Mouse (Mus musculus) limb, embryonic 11.5 days (tissue): Measurements from ENCODE around the gene Tnrc18. TPM values are rescaled to one million over a fixed set of nuclear protein-coding genes. Genes with fewer than 3 reads are reported as not detected.

Source experiments
- ATAC-seq: fragments of 200-750 bp; cut with Nextera tagmentation; 2 replicates; pipeline ENCODE4 v1.8.0; 2017; ENCODE audit warnings: low read depth; ENCODE audit not compliant: insufficient number of reproducible peaks, low FRiP score, low TSS enrichment
- DNase-seq: peaks from one replicate; pipeline ENCODE4 v3.0.0-alpha.2; 2015; ENCODE audit warnings: low spot score
- H3K27ac ChIP-seq: fragments of 300-500 bp; sonication (generic); replicated peaks from 2 replicates; pipeline ENCODE4 v1.5.1; 2014; ENCODE audit warnings: low read depth, mild to moderate bottlenecking, low read length
- H3K27me3 ChIP-seq: fragments of 300-500 bp; sonication (generic); 2 replicates; pipeline ENCODE4 v1.6.1; 2014; ENCODE audit warnings: mild to moderate bottlenecking, low read length, mixed read lengths; ENCODE audit not compliant: control insufficient read depth, insufficient read depth
- H3K36me3 ChIP-seq: fragments of 300-500 bp; sonication (generic); 2 replicates; pipeline ENCODE4 v1.6.1; 2014; ENCODE audit warnings: mild to moderate bottlenecking, low read length, moderate library complexity, mixed read lengths; ENCODE audit not compliant: control insufficient read depth, insufficient read depth
- H3K4me1 ChIP-seq: fragments of 300-500 bp; sonication (generic); 2 replicates; pipeline ENCODE4 v1.6.1; 2014; ENCODE audit warnings: low read length, mixed read lengths; ENCODE audit not compliant: control insufficient read depth, insufficient read depth
- H3K4me2 ChIP-seq: fragments of 300-500 bp; sonication (generic); 2 replicates; pipeline ENCODE4 v1.6.1; 2014; ENCODE audit warnings: low read depth, mild to moderate bottlenecking, moderate library complexity; ENCODE audit not compliant: severe bottlenecking
- H3K4me3 ChIP-seq: fragments of 300-500 bp; sonication (generic); 2 replicates; pipeline ENCODE4 v1.5.1; 2014; ENCODE audit warnings: low read depth, low read length
- H3K9ac ChIP-seq: fragments of 300-500 bp; sonication (generic); 2 replicates; pipeline ENCODE4 v1.6.1; 2014; ENCODE audit warnings: mild to moderate bottlenecking, low read length
- H3K9me3 ChIP-seq: fragments of 300-500 bp; sonication (generic); 2 replicates; pipeline ENCODE4 v1.6.1; 2016; ENCODE audit warnings: low read length; ENCODE audit not compliant: control insufficient read depth
- WGBS: fragments of 180-500 bp; shearing (Covaris S2); extraction: QIAGEN DNeasy Blood & Tissue Kit; methylation state at CpG from one replicate; pipeline ENCODE4 v1.1.7; 2014; 5-methylcytosine and 5-hydroxymethylcytosine counted together
- polyA plus RNA-seq: library from polyadenylated mRNA; unstranded; fragments of >200 nt; fragmentation: Nextera tagmentation; extraction: Ambion mirVana; gene quantifications from 2 replicates; pipeline ENCODE4 v1.2.1, GENCODE M21; 2014

Gene Tnrc18
- polyA plus RNA-seq, 1 experiment from 2014 or later: 42.2 TPM

DNA sequence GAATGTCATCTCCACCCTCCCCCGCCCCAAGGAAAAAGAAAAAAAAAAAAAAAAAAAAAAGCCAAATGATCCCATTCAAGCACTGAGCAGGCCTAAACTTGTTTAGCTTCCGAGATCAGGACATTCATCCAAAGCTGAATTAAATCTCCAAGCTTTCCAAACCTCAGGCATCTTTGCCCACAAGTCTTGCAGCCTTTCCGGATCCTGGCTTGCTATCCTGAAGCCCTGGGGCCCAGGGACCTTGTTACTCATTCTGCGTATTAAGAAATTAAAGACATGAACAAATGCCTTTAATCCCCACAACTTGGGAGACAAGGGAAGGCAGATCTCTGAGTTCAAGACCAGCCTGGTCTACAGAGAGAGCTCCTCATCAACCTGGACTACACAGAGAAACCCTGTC lies 20.5 kb downstream of the Tnrc18 start:
- peaks cover 2% of the 10 kb centered on the region; the same call in 1 of the 2 replicates for H3K36me3 ChIP-seq

DNA sequence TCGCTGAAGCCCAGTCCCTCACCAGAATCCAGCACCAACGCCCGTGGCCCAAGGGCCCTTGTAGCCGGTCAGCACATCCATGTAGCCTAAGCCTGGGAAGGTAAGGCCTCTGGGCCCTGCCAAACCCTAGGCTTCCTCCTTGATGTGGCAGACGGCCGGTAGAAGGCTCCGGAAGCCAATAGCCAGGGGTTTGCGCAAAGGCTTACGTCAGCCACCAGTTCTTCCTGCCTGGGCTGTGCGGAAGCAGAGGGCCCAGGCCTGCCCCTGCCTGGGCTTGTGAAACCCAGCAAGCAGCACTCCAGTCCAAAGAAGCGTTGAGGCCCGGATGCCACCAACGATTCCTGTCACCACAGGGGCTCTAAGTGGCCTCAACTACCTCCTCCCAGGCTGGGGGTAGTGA lies 22.9 kb downstream of the Tnrc18 start:
- Histone ChIP-seq H3K9ac (no peak overlapping the region), H3K9me3 (no peaks in the 10 kb centered on the region), H3K4me2 (no peak overlapping the region), H3K36me3 (peaks cover 7% of the 10 kb centered on the region; the same call in 1 of the 2 replicates), H3K27ac (no peak overlapping the region), H3K4me3 (no peak overlapping the region), H3K27me3 (no peaks in the 10 kb centered on the region), H3K4me1 (no peaks in the 10 kb centered on the region; the same call in 1 of the 2 replicates)
- no peak for DNase-seq
- 85% methylated on average over 13 of the region's 13 CpGs for WGBS
- ATAC-seq: no peak

More for the DNA sequence above, 20.5 kb downstream of the Tnrc18 start:
- WGBS: 92% methylated on average over 4 of the region's 4 CpGs
- Histone ChIP-seq H3K4me2 (no peak overlapping the region), H3K4me1 (peaks cover 11% of the 10 kb centered on the region), H3K27ac (no peak overlapping the region), H3K9me3 (no peaks in the 10 kb centered on the region), H3K27me3 (no peaks in the 10 kb centered on the region), H3K9ac (no peak overlapping the region), H3K4me3 (no peak overlapping the region)
- no peak for DNase-seq
- ATAC-seq: no peak

DNA sequence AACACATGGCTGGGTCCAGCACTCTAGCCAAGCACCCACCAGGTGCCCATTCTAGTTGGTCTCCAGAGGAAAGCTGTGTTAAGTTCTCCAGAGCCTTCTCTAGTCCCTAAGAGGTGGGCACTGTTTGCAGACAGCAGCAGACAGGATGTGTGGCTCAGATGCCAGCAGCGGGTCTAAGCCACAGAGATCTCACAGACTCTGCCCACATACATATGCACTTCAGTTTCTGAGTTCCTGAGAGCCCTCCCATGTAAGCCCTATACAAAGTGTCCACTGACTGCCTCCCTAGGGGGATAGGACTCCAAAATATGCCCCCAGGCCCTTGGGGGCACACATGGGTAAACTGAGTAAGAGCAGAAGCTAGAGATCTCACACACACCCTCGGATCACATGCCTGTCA lies 23.3 kb downstream of the Tnrc18 start:
- Histone ChIP-seq H3K27ac (no peak overlapping the region), H3K36me3 (peaks cover 7% of the 10 kb centered on the region; the same call in 1 of the 2 replicates)
- WGBS: 89% methylated on average over 2 of the region's 2 CpGs

DNA sequence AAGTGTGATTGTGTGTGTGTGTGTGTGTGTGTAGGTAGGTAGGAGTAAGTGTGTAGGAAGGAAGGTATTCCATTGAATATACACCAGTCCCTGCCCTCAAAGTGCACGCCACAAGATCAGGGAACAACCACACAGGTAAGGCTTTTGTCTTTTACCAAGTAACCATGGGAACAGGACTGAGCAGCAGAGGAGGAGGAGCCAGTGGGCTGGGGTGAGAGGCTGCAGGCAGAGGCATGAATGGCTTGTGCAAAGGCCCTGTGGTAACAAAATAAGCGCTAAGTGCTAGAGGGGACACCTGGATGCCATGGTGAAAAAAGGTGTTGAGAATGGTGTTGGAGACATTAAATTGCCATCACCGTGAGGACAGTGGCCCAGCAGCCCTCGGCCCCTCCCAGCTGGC lies 24.9 kb downstream of the Tnrc18 start:
- Histone ChIP-seq H3K36me3 (peaks cover 17% of the 10 kb centered on the region), H3K9ac (no peak overlapping the region), H3K4me3 (no peak overlapping the region), H3K4me1 (no peaks in the 10 kb centered on the region), H3K4me2 (no peak overlapping the region), H3K27me3 (no peaks in the 10 kb centered on the region), H3K9me3 (no peaks in the 10 kb centered on the region), H3K27ac (no peak overlapping the region)
- 86% methylated on average over 4 of the region's 4 CpGs for whole genome bisulfite sequencing
- no peak for DNase-seq
- no peak for ATAC-seq

More for the DNA sequence above, 23.3 kb downstream of the Tnrc18 start:
- no peaks in the 10 kb centered on the region for H3K27me3 ChIP-seq
- H3K9ac ChIP-seq: no peak overlapping the region
- H3K4me3 ChIP-seq: no peak overlapping the region
- H3K4me1 ChIP-seq: no peaks in the 10 kb centered on the region; the same call in 1 of the 2 replicates
- no peak overlapping the region for H3K4me2 ChIP-seq
- no peak for DNase-seq
- no peak for ATAC-seq
- H3K9me3 ChIP-seq: no peaks in the 10 kb centered on the region

DNA sequence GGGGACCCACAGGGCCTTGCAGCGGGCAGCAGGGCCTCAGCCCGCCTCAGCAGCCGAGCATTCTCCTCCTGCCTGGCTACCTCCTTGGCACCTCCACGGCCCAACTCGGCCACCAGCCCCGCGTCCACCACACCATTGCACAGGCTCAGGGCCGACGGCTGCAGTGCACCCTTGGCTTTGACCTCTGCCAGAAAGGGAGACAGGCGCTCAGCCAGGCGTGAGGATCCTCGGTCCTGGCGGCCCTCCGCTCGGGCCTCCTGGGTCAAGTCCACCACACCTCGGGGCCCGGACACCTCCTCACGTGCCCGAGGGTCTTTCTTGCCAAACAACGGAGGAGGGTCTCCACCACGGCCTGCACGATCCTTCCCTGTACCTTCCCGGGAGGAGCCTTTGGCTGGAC lies 29.2 kb downstream of the Tnrc18 start:
- H3K27me3 ChIP-seq: no peaks in the 10 kb centered on the region
- no peaks in the 10 kb centered on the region for H3K4me1 ChIP-seq
- peaks cover 37% of the 10 kb centered on the region for H3K36me3 ChIP-seq
- no peak overlapping the region for H3K4me3 ChIP-seq
- no peak overlapping the region for H3K27ac ChIP-seq
- no peak overlapping the region for H3K9ac ChIP-seq
- WGBS: 97% methylated on average over 21 of the region's 23 CpGs
- H3K4me2 ChIP-seq: no peak overlapping the region
- no peak for ATAC-seq
- no peaks in the 10 kb centered on the region for H3K9me3 ChIP-seq
- no peak for DNase-seq

DNA sequence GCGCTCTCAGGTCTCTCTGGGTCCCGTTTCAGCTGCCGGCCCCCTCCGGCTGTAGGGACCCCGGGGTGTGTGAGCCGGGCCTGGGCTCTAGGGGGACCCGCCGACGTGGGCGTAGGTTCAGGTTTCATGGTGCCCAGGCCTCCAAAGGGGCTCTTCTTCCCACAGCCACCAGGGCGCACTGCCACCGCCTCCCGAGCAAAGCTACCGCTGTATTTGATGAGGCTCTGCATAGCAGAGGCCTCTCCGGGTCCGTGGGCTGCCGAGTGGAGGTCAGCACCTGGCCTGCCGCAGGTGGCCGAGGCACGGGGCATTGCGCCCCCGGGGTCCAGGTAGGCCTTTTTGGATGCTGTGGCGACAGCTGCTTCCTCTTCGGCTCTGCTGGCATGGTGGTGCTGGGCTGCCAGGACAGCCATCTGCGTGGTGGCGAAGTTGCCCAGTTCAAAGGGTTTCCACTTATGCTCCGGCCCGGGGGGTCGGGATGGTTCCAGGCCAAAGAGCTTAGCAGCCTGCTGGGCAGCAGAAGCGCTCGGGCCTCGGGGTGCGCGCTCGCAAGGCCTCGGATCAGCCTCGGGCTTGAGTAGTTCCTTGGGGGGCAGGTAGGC lies 30.1 kb downstream of the Tnrc18 start:
- Histone ChIP-seq H3K4me2 (no peak overlapping the region), H3K9me3 (no peaks in the 10 kb centered on the region), H3K27ac (no peak overlapping the region), H3K36me3 (peaks cover 39% of the 10 kb centered on the region), H3K4me1 (no peaks in the 10 kb centered on the region), H3K4me3 (no peak overlapping the region), H3K27me3 (no peaks in the 10 kb centered on the region), H3K9ac (no peak overlapping the region)
- DNase-seq (no peak), ATAC-seq (no peak)
- 84% methylated on average over 37 of the region's 37 CpGs for WGBS

DNA sequence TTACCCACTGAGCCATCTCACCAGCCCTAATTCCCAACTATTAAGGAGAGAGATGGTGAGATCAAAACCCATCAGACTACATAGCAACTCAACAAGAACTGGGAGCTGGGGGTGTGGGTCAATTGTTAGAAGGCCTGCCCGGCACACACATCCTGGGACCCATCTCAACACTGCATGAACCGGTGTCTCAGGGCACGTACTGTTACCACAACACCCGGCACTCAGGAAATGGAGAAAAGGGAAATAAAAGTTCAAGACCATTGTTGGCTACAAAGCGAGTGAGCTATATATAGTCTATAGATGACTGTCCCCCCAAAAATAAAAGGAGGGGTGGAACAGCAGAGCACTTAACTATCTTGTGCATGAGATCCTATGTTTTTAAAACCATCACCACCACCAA lies 30.8 kb downstream of the Tnrc18 start:
- no peak overlapping the region for H3K4me2 ChIP-seq
- no peak overlapping the region for H3K27ac ChIP-seq
- WGBS: 95% methylated on average over 5 of the region's 5 CpGs
- no peak overlapping the region for H3K9ac ChIP-seq
- peaks cover 39% of the 10 kb centered on the region for H3K36me3 ChIP-seq
- ATAC-seq (no peak), DNase-seq (no peak)
- no peaks in the 10 kb centered on the region for H3K4me1 ChIP-seq
- H3K27me3 ChIP-seq: no peaks in the 10 kb centered on the region
- H3K4me3 ChIP-seq: no peak overlapping the region
- H3K9me3 ChIP-seq: no peaks in the 10 kb centered on the region

DNA sequence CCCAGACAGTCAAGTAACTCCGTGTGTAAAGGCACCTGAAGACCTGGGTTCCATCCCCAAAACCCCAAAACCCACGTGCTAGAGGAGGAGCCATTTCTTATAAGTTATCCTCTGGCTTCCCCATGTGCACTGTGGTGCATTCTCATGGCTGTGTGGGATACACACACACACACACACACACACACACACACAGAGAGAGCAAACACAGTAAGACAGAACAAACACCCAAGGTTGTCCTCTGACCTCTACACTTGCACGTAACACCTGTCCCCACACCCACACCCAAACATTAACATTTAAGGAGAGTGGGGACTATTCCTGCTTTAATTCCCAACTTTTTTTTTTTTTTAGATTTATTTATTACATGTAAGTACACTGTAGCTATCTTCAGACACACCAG lies 31.2 kb downstream of the Tnrc18 start:
- Histone ChIP-seq H3K4me2 (no peak overlapping the region), H3K36me3 (peaks cover 39% of the 10 kb centered on the region), H3K9ac (no peak overlapping the region), H3K4me3 (no peak overlapping the region), H3K27ac (no peak overlapping the region), H3K4me1 (no peaks in the 10 kb centered on the region), H3K27me3 (no peaks in the 10 kb centered on the region), H3K9me3 (no peaks in the 10 kb centered on the region)
- DNase-seq (no peak), ATAC-seq (no peak)
- 94% methylated on average over 3 of the region's 3 CpGs for WGBS

DNA sequence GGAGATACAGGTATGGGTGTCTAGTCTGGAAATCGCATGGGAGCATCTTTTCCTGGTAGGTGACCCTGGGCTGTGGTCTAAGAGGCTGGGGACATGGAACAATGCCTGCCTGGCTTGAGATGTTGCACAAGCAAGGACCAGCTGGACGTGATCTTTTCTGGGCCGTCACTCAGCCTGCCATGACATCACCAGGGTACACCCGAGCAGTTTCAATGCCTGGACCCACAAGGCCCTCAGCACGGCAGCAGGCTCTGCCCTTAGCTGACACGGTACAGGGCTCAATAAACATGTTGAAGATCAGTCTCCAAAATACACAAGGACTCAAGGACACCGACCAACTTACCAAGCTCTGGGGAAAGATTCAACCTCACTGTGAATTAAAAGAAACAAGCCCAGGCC lies 34.3 kb downstream of the Tnrc18 start:
- Histone ChIP-seq H3K27me3 (no peaks in the 10 kb centered on the region), H3K27ac (no peak overlapping the region), H3K4me2 (no peak overlapping the region), H3K9ac (no peak overlapping the region), H3K4me1 (no peaks in the 10 kb centered on the region), H3K36me3 (peaks cover 29% of the 10 kb centered on the region), H3K4me3 (no peak overlapping the region), H3K9me3 (no peaks in the 10 kb centered on the region)
- WGBS: 83% methylated on average over 7 of the region's 7 CpGs
- DNase-seq: no peak
- ATAC-seq: no peak
